Mouse (Mus musculus) embryonic facial prominence, embryonic 13.5 days (tissue): ENCODE results near the gene Olfr527. TPM values are rescaled to one million over a fixed set of nuclear protein-coding genes. Genes with fewer than 3 reads are reported as not detected.

ENCODE experiments used
- ATAC-seq: fragments of 200-750 bp; cut with Nextera tagmentation; 2 replicates; pipeline ENCODE4 v1.8.0; 2017; ENCODE audit warnings: low read depth; ENCODE audit not compliant: insufficient number of reproducible peaks, insufficient read depth, low FRiP score, low TSS enrichment
- H3K27ac ChIP-seq: fragments of 300-500 bp; sonication (generic); 2 replicates; pipeline ENCODE4 v1.5.1; 2015; ENCODE audit warnings: moderate library complexity, mild to moderate bottlenecking, inconsistent platforms
- H3K27me3 ChIP-seq: fragments of 300-500 bp; sonication (generic); 2 replicates; pipeline ENCODE4 v1.6.1; 2015; ENCODE audit warnings: mild to moderate bottlenecking, inconsistent platforms
- H3K36me3 ChIP-seq: fragments of 300-500 bp; sonication (generic); 2 replicates; pipeline ENCODE4 v1.6.1; 2015; ENCODE audit warnings: mild to moderate bottlenecking, inconsistent platforms
- H3K4me1 ChIP-seq: fragments of 300-500 bp; sonication (generic); 2 replicates; pipeline ENCODE4 v1.6.1; 2015; ENCODE audit warnings: inconsistent platforms
- H3K4me2 ChIP-seq: fragments of 300-500 bp; sonication (generic); 2 replicates; pipeline ENCODE4 v1.6.1; 2015; ENCODE audit warnings: moderate library complexity, mild to moderate bottlenecking, inconsistent platforms
- H3K4me3 ChIP-seq: fragments of 300-500 bp; sonication (generic); 2 replicates; pipeline ENCODE4 v1.5.1; 2015; ENCODE audit warnings: mild to moderate bottlenecking, inconsistent platforms
- H3K9ac ChIP-seq: fragments of 300-500 bp; sonication (generic); 2 replicates; pipeline ENCODE4 v1.6.1; 2015; ENCODE audit warnings: mild to moderate bottlenecking, inconsistent platforms
- H3K9me3 ChIP-seq: fragments of 300-500 bp; sonication (generic); 2 replicates; pipeline ENCODE4 v1.6.1; 2016; ENCODE audit warnings: inconsistent platforms
- WGBS: fragments of 180-500 bp; shearing (Covaris S2); methylation state at CpG from one replicate; pipeline ENCODE4 v1.1.7; 2015; ENCODE audit warnings: mixed read lengths; 5-methylcytosine and 5-hydroxymethylcytosine counted together
- polyA plus RNA-seq: library from polyadenylated mRNA; unstranded; fragments of >200 nt; fragmentation: Nextera tagmentation; extraction: Ambion mirVana; gene quantifications from 2 replicates; pipeline ENCODE4 v1.2.1, GENCODE M21; 2015

Olfr527 gene
- not detected in 2 replicates for polyA plus RNA-seq

- Histone ChIP-seq H3K4me2 (no peak within 1 kb of the TSS), H3K9me3 (no peaks in the 10 kb centered on the region), H3K36me3 (no peaks in the 10 kb centered on the region), H3K4me1 (no peaks in the 10 kb centered on the region), H3K27me3 (no peaks in the 10 kb centered on the region), H3K4me3 (no peak within 1 kb of the TSS), H3K9ac (no peak within 1 kb of the TSS), H3K27ac (no peak within 1 kb of the TSS)
- 33% methylated on average over 2 of the region's 2 CpGs for WGBS
- no peak for ATAC-seq
Measured at GRCm38 (mm10) chr7:140333717-140334116, at the start of gene Olfr527. Olfr527 (plus strand) TSS chr7:140334017.

- H3K4me1 ChIP-seq: no peaks in the 10 kb centered on the region
- 91% methylated on average over 9 of the region's 9 CpGs for WGBS
- no peaks in the 10 kb centered on the region for H3K27me3 ChIP-seq
- no peak overlapping the region for H3K9ac ChIP-seq
- H3K9me3 ChIP-seq: no peaks in the 10 kb centered on the region
- no peak overlapping the region for H3K27ac ChIP-seq
- H3K4me3 ChIP-seq: no peak overlapping the region
- no peak for ATAC-seq
- no peak overlapping the region for H3K4me2 ChIP-seq
- no peaks in the 10 kb centered on the region for H3K36me3 ChIP-seq
Measured at GRCm38 (mm10) chr7:140295746-140296145, 38.1 kb upstream of the Olfr527 start.

DNA sequence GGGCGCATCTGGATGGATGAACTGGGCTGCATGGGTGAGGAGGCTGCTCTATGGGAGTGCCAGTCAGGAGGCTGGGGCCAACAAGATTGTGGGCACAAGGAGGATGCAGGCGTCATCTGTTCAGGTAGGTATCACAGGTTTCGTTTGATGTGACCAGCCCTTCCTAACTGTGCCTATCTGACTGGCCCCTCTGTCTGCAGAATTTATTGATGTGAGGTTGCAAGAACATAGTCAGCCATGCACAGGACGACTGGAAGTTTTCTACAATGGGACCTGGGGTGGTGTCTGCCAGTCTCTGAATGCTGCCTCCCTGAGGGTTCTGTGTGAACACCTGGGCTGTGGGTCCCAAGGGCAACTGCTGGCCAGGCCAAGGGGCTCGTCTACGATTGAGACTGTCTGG lies 36.9 kb upstream of the Olfr527 start:
- 76% methylated on average over 6 of the region's 6 CpGs for WGBS
- H3K4me1 ChIP-seq: no peaks in the 10 kb centered on the region
- ATAC-seq: no peak
- no peaks in the 10 kb centered on the region for H3K9me3 ChIP-seq
- H3K4me3 ChIP-seq: no peak overlapping the region
- H3K27ac ChIP-seq: no peak overlapping the region
- no peak overlapping the region for H3K9ac ChIP-seq
- no peaks in the 10 kb centered on the region for H3K36me3 ChIP-seq
- H3K27me3 ChIP-seq: no peaks in the 10 kb centered on the region
- H3K4me2 ChIP-seq: no peak overlapping the region

GRCm38 (mm10) chr7:140299416-140299815 lies 34.4 kb upstream of the Olfr527 start:
- no peaks in the 10 kb centered on the region for H3K27me3 ChIP-seq
- ATAC-seq: no peak
- H3K27ac ChIP-seq: no peak overlapping the region
- no peak overlapping the region for H3K9ac ChIP-seq
- no peak overlapping the region for H3K4me3 ChIP-seq
- no peaks in the 10 kb centered on the region for H3K4me1 ChIP-seq
- 74% methylated on average over 3 of the region's 3 CpGs for WGBS
- no peak overlapping the region for H3K4me2 ChIP-seq
- H3K36me3 ChIP-seq: no peaks in the 10 kb centered on the region
- H3K9me3 ChIP-seq: no peaks in the 10 kb centered on the region

- ATAC-seq: no peak
- H3K4me3 ChIP-seq: no peak overlapping the region
- H3K36me3 ChIP-seq: no peaks in the 10 kb centered on the region
- no peaks in the 10 kb centered on the region for H3K9me3 ChIP-seq
- H3K4me2 ChIP-seq: no peak overlapping the region
- no peaks in the 10 kb centered on the region for H3K27me3 ChIP-seq
- WGBS: 77% methylated on average over 3 of the region's 3 CpGs
- no peak overlapping the region for H3K9ac ChIP-seq
- no peak overlapping the region for H3K27ac ChIP-seq
- H3K4me1 ChIP-seq: no peaks in the 10 kb centered on the region
Measured at GRCm38 (mm10) chr7:140319861-140320385, 13.9 kb upstream of the Olfr527 start.

DNA sequence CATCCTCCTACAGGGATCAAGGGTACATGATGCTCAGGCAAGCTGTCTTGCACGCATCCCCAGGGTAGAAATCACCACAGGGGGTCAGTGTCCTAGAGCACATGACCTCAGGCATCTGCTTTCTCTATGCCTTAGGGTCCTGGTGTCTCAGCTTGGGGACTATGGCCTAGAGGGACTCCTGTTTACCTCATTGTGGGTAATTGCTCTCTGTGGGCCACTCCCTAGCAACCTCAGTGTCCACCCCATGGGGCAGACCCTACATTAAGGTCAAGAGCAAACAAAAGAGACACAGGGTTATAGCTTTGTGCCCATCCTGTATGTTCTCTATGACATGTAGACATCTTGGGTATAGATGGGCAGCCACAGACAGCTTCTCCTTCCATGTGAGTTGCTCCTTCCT lies 13.3 kb upstream of the Olfr527 start, which contains the start of gene Olfr525:
Gene Olfr525 (plus strand): TSS at position 301 of the 400 bp plus-strand sequence.
- 55% methylated on average over 1 of the region's 1 CpGs for WGBS
- Histone ChIP-seq H3K4me3 (no peak within 1 kb of the TSS), H3K36me3 (no peaks in the 10 kb centered on the region), H3K9me3 (no peaks in the 10 kb centered on the region), H3K27me3 (no peaks in the 10 kb centered on the region), H3K4me1 (no peaks in the 10 kb centered on the region), H3K27ac (no peak within 1 kb of the TSS), H3K4me2 (no peak within 1 kb of the TSS), H3K9ac (no peak within 1 kb of the TSS)
- no peak for ATAC-seq

DNA sequence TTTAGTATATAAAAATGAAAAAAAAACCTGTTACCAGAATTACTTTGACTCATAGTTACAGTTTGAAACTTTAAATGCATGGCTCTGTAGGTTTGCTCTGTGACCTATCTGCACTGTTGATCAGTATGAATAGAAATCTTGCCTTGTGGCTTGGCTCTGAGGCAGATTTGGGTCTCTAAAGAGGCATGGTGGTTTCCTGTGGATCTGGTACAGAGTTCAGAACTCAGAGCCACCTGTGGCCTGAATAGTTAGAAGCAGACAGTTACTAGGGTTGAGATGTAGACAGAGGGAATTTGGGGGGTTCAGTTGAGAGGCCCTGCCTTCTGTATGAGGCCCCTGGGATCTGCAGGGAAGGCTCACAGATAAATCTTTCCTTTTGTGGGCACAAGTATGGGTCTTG lies 12.7 kb upstream of the Olfr527 start:
- H3K27ac ChIP-seq: no peak overlapping the region
- ATAC-seq: no peak
- no peak overlapping the region for H3K9ac ChIP-seq
- H3K36me3 ChIP-seq: no peaks in the 10 kb centered on the region
- H3K9me3 ChIP-seq: no peaks in the 10 kb centered on the region
- no peak overlapping the region for H3K4me3 ChIP-seq
- H3K27me3 ChIP-seq: no peaks in the 10 kb centered on the region
- H3K4me2 ChIP-seq: no peak overlapping the region
- no peaks in the 10 kb centered on the region for H3K4me1 ChIP-seq

DNA sequence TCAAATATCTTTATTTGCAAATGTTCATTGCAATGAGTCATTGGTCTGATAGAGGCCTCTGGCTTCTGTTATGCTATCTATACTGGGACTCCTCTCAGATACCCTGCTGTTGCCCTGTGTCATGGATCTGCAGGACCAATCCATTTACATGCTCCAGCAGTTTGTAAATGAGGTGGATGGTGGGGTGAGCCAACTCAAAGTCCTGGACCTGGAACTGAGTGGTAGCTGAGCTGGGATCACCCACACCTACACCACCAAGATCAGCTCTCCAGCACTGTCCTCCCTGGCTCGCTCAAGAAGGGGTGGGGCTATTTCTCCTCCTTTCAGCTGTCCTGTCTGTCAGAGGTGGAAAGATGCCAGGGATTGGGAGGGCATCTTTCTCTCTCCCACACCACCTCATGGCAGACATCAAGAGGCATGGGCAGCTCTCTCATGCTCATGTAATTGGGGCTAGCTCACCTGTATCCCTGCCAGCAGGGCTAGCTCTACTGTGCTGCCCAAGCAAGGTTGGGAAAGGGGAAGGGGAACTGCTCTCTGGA lies 4.0 kb upstream of the Olfr527 start:
- Histone ChIP-seq H3K4me2 (no peak overlapping the region), H3K27me3 (no peaks in the 10 kb centered on the region), H3K9ac (no peak overlapping the region), H3K9me3 (no peaks in the 10 kb centered on the region), H3K4me1 (no peaks in the 10 kb centered on the region), H3K4me3 (no peak overlapping the region), H3K36me3 (no peaks in the 10 kb centered on the region), H3K27ac (no peak overlapping the region)
- WGBS: 54% methylated on average over 1 of the region's 1 CpGs
- no peak for ATAC-seq

GRCm38 (mm10) chr7:140361571-140361970 lies 27.8 kb downstream of the Olfr527 start, which contains the start of gene Olfr60:
Olfr60 (minus strand) TSS chr7:140361671.
- H3K4me1 ChIP-seq: no peaks in the 10 kb centered on the region
- no peak within 1 kb of the TSS for H3K27ac ChIP-seq
- no peak within 1 kb of the TSS for H3K9ac ChIP-seq
- no peak for ATAC-seq
- H3K4me3 ChIP-seq: no peak within 1 kb of the TSS
- WGBS: 59% methylated on average over 3 of the region's 3 CpGs
- H3K27me3 ChIP-seq: no peaks in the 10 kb centered on the region
- no peaks in the 10 kb centered on the region for H3K36me3 ChIP-seq
- no peak within 1 kb of the TSS for H3K4me2 ChIP-seq
- no peaks in the 10 kb centered on the region for H3K9me3 ChIP-seq

- no peak for ATAC-seq
- Histone ChIP-seq H3K4me1 (no peaks in the 10 kb centered on the region), H3K4me2 (no peak overlapping the region), H3K9ac (no peak overlapping the region), H3K36me3 (no peaks in the 10 kb centered on the region), H3K9me3 (no peaks in the 10 kb centered on the region), H3K27ac (no peak overlapping the region), H3K4me3 (no peak overlapping the region), H3K27me3 (no peaks in the 10 kb centered on the region)
- WGBS: 68% methylated on average over 4 of the region's 4 CpGs
Measured at GRCm38 (mm10) chr7:140374300-140374699, 40.5 kb downstream of the Olfr527 start.

DNA sequence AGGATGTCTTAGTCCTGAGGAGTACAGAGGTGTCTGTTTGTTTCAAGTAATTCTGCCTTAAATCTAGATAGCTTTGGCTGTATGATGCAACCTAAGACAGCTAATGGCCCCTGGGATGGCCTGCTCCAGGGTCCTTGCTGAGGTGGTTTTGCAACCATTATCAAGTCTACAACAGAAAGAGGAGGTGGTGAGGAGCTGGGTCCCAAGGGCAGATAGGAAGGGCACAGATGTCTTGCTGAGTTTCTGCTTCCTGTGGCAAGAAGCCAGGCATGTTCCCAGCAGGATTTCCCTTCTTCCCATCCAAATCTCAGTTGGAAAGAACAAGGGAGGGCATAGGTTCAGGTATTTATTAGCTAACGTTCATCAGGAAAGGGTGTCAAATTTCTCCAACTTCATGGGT lies 42.4 kb downstream of the Olfr527 start, which contains the start of gene Olfr530:
Gene Olfr530 (minus strand): TSS at position 101 of the 400 bp plus-strand sequence.
- no peak for ATAC-seq
- Histone ChIP-seq H3K4me2 (no peak within 1 kb of the TSS), H3K27me3 (no peaks in the 10 kb centered on the region), H3K9ac (no peak within 1 kb of the TSS), H3K9me3 (no peaks in the 10 kb centered on the region), H3K4me1 (no peaks in the 10 kb centered on the region), H3K4me3 (no peak within 1 kb of the TSS), H3K27ac (no peak within 1 kb of the TSS), H3K36me3 (no peaks in the 10 kb centered on the region)
- WGBS: 21% methylated on average over 1 of the region's 1 CpGs

GRCm38 (mm10) chr7:140376911-140377310 lies 43.1 kb downstream of the Olfr527 start:
- Histone ChIP-seq H3K4me1 (no peaks in the 10 kb centered on the region), H3K36me3 (no peaks in the 10 kb centered on the region)

More at GRCm38 (mm10) chr7:140376911-140377310, 43.1 kb downstream of the Olfr527 start:
- Histone ChIP-seq H3K27ac (no peak overlapping the region), H3K4me3 (no peak overlapping the region), H3K9me3 (no peaks in the 10 kb centered on the region), H3K4me2 (no peak overlapping the region), H3K9ac (no peak overlapping the region), H3K27me3 (no peaks in the 10 kb centered on the region)
- 94% methylated on average over 2 of the region's 2 CpGs for WGBS
- no peak for ATAC-seq
